Mouse (Mus musculus): ENCODE results near the gene Nutm1. TPM values are rescaled to one million over a fixed set of nuclear protein-coding genes. Genes with fewer than 3 reads are reported as not detected.

The Nutm1 gene
- polyA plus RNA-seq, 1 experiment from 2014 or later: not detected

DNA sequence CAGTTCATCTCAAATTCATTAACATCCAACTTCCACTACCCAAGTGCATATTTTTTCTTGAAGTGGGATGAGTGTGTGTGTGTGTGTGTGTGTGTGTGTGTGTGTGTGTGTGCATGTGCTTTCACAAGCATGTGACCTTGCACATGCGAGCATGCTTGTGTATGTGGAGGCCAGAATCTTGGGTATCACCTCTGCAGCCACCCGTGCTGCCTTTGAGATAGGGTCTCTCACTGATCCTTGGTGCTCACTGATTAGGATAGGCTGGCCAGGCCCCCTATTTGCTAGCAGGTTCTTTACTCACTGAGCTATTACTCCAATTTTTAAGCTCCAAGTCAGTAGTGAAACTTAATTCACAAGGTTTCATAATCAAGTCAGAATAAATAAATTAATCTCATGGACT, 13.8 kb upstream of the Nutm1 start:
- no peak for DNase-seq (ENCODE audit: low spot score)
- no peaks in the 10 kb centered on the region; the same call in 1 of the 2 replicates for H3K4me1 ChIP-seq
- WGBS: 83% methylated on average over 2 of the region's 2 CpGs
- H3K27ac ChIP-seq (replicated peaks): no peak overlapping the region
- no peaks in the 10 kb centered on the region for H3K9me3 ChIP-seq
- no peak overlapping the region for H3K4me3 ChIP-seq
- H3K27me3 ChIP-seq (replicated peaks; ENCODE audit: low read depth, poor library complexity, severe bottlenecking): no peaks in the 10 kb centered on the region
- H3K36me3 ChIP-seq (replicated peaks): no peaks in the 10 kb centered on the region

DNA sequence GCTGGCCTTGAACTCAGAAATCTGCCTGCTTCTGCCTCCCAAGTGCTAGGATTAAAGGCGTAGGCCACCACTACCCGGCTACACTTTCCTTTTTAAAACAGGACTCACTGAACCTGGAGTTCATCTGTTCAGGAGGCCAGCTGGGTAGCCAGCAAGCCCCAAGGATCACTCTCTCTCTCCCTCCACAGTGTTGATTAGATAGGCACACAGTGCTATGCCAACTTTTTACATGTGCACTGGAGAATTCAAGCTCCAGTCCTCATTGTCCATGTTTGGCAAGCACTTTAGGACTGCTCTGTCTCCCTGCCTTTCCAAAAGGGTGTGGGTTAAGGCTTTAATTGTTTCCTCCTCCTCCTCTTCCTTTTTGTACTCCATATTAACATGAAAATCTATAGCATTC, 10.9 kb upstream of the Nutm1 start:
- DNase-seq (ENCODE audit: low spot score): no peak
- peaks cover 15% of the 10 kb centered on the region for H3K4me1 ChIP-seq
- H3K27me3 ChIP-seq (replicated peaks; ENCODE audit: low read depth, poor library complexity, severe bottlenecking): no peaks in the 10 kb centered on the region
- no peak overlapping the region for H3K27ac ChIP-seq (replicated peaks)
- H3K9me3 ChIP-seq: no peaks in the 10 kb centered on the region
- H3K36me3 ChIP-seq (replicated peaks): no peaks in the 10 kb centered on the region
- H3K4me3 ChIP-seq: no peak overlapping the region
- WGBS: 86% methylated on average over 2 of the region's 2 CpGs

DNA sequence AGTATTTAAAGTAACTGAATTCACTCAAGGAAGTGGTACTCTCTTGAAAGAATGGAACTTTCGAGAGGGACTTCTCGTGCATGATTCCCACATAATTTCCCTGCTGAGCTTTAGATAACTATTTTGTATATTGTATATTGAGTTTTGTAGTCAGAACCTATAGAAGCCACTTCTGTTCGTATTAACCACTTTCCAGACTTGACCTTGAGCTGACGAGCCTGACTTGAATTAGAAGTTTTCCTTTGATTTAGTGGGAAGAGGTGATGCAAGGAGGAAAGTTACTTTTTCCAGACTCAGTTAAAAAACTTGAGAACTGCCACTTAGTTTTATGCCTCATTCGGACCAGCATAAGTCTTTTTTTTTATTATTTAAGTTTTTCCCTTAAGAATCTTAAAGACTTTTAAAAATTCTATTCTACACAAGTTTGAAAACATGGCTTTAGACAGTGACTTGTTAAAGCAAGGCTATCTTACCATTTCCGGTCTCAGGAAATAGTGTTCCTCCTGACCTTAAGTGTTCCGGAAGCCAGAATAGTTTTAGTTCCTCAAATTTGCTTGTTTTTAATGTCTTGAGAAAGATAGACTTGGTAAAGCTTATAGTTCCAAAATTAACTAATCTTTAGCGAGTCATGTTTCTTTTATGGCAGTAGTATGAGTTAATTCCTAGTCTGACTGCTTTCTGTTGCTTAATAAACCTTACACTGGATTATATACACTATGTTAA, 8.6 kb upstream of the Nutm1 start:
- Histone ChIP-seq H3K36me3 (replicated peaks) (no peaks in the 10 kb centered on the region; the same call in 1 of the 2 replicates), H3K4me1 (peaks cover 24% of the 10 kb centered on the region), H3K9me3 (no peaks in the 10 kb centered on the region), H3K4me3 (no peak overlapping the region; the same call in 1 of the 2 replicates), H3K27me3 (replicated peaks; ENCODE audit: low read depth, poor library complexity, severe bottlenecking) (no peaks in the 10 kb centered on the region), H3K27ac (replicated peaks) (no peak overlapping the region)
- no peak for DNase-seq (ENCODE audit: low spot score)
- WGBS: 85% methylated on average over 8 of the region's 8 CpGs

DNA sequence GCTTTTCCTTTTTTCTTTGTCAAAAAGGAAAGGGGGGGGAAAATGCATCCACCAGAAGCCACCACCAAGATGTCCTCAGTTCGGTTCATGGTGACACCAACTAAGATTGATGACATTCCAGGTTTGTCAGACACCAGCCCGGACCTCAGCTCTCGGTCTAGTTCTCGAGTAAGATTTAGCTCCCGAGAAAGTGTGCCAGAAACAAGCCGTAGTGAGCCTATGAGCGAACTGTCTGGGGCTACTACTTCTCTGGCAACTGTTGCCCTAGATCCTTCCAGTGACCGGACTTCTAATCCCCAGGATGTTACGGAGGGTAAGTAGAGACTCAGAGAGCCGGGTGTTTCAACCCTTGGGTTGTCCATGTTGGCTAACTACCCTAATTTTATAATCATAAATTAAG, 7.7 kb upstream of the Nutm1 start:
- Histone ChIP-seq H3K27me3 (replicated peaks; ENCODE audit: low read depth, poor library complexity, severe bottlenecking) (no peaks in the 10 kb centered on the region), H3K4me3 (peak overlapping the region; percentile 83), H3K9me3 (no peaks in the 10 kb centered on the region), H3K27ac (replicated peaks) (no peak overlapping the region), H3K4me1 (peaks cover 28% of the 10 kb centered on the region), H3K36me3 (replicated peaks) (no peaks in the 10 kb centered on the region; the same call in 1 of the 2 replicates)
- WGBS: 71% methylated on average over 10 of the region's 10 CpGs
- DNase-seq (ENCODE audit: low spot score): no peak

DNA sequence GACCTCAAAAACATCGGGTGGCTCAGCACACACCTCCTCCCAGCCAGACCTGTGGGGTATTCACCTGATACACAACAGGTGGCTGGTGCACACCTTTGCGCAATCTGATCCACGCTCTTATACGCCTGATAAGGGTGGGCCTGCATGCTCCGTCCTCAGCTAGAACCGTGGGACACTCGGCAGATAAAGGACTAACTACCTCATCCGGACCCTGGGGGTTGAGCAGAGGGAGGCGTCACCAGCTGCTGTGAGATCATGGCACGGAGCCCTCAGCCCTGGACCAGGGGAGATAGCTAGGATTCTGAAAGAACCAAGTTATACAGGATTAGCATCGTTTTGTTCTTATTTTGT, 7.1 kb upstream of the Nutm1 start, which contains the start of gene Gm21985:
Gm21985 (plus strand) TSS at position 73 of the 351 bp plus-strand sequence.
- H3K4me1 ChIP-seq: peaks cover 28% of the 10 kb centered on the region
- H3K27ac ChIP-seq (replicated peaks): peak within 1 kb of the TSS; percentile 93
- no peaks in the 10 kb centered on the region for H3K27me3 ChIP-seq (replicated peaks; ENCODE audit: low read depth, poor library complexity, severe bottlenecking)
- WGBS: 3% methylated on average over 11 of the region's 11 CpGs
- H3K4me3 ChIP-seq: peak within 1 kb of the TSS; percentile 83
- no peaks in the 10 kb centered on the region for H3K9me3 ChIP-seq
- H3K36me3 ChIP-seq (replicated peaks): no peaks in the 10 kb centered on the region; the same call in 1 of the 2 replicates
- DNase-seq (ENCODE audit: low spot score): peak; percentile 52

DNA sequence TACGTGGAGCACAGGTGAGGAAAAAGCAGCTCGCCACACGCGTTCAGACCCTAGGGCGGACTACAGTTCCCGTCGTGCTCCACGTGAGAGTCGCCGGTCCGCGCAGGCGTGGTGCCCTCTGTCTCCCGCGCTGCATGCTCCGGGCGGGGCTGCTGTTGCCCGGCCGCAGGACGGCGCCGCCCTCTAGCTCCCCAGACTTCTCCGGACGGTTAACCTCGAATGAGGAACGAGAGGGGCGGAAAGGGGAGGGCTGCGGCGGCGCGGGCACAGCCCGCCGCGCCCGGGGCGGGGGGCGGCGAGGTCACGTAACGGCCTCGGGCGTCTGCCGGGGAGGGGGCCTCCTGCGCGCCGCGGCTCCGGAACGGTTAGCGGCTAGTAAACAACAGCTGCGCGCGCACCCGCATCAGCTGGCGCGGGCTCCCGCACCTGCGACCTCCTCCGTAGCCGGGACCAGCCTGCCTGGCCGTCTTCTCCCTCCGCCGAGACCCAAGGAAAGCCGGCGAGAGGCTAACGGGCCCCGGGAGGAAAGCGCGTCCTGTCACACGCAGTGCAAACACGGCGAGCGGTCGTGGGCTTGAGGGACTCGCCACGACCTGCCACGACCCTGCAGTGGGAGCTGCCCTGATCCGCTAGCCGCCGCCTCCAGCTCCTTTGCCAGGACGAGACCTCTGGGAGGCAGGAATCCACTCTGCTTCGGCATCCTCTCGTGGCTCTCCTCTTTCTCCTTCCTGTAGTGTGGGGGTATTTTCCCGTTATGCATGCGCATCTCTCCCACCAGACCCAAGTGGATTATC, 6.6 kb upstream of the Nutm1 start, which contains the start of gene Slc12a6:
Slc12a6 (plus strand) TSS at position 378 of the 794 bp plus-strand sequence.
- no peaks in the 10 kb centered on the region; the same call in 1 of the 2 replicates for H3K36me3 ChIP-seq (replicated peaks)
- H3K4me1 ChIP-seq: peaks cover 28% of the 10 kb centered on the region
- H3K9me3 ChIP-seq: no peaks in the 10 kb centered on the region
- H3K4me3 ChIP-seq: peak within 1 kb of the TSS; percentile 83
- peak; percentile 94 for DNase-seq (ENCODE audit: low spot score)
- under 1% methylated on average over 85 of the region's 85 CpGs for WGBS
- no peaks in the 10 kb centered on the region for H3K27me3 ChIP-seq (replicated peaks; ENCODE audit: low read depth, poor library complexity, severe bottlenecking)
- H3K27ac ChIP-seq (replicated peaks): peak within 1 kb of the TSS; percentile 93

DNA sequence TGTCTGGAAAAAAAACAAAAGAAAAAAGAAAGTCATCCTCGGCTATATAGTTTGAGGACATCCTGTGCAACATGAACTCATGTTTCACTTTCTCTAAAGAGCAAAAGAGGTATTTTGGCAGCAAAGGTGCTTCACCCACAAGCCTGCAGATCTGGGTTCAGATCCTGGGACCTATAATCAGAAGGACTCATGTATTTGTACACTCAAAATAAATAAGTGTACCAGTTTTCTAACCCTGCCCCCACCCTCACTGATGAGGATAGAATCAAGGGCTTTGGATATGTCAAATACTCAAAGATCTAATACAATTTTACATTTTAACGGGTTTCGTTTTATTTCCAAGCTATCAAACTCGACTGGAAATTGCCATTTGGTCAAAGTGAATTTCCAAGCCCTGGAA, 5.3 kb upstream of the Nutm1 start:
- no peak overlapping the region for H3K27ac ChIP-seq (replicated peaks)
- no peak for DNase-seq (ENCODE audit: low spot score)
- no peaks in the 10 kb centered on the region for H3K27me3 ChIP-seq (replicated peaks; ENCODE audit: low read depth, poor library complexity, severe bottlenecking)
- H3K9me3 ChIP-seq: no peaks in the 10 kb centered on the region
- H3K4me1 ChIP-seq: peaks cover 28% of the 10 kb centered on the region
- WGBS: 82% methylated on average over 4 of the region's 4 CpGs
- H3K36me3 ChIP-seq (replicated peaks): no peaks in the 10 kb centered on the region; the same call in 1 of the 2 replicates
- no peak overlapping the region for H3K4me3 ChIP-seq

- Histone ChIP-seq H3K27ac (replicated peaks) (peak overlapping the region; percentile 85; the same call in 1 of the 2 replicates), H3K27me3 (replicated peaks; ENCODE audit: low read depth, poor library complexity, severe bottlenecking) (no peaks in the 10 kb centered on the region), H3K4me1 (peaks cover 28% of the 10 kb centered on the region), H3K36me3 (replicated peaks) (no peaks in the 10 kb centered on the region; the same call in 1 of the 2 replicates), H3K9me3 (no peaks in the 10 kb centered on the region), H3K4me3 (peak overlapping the region; percentile 71)
- DNase-seq (ENCODE audit: low spot score): no peak
- 35% methylated on average over 4 of the region's 4 CpGs for WGBS
Observed at GRCm38 (mm10) chr2:112262779-112263295, 3.7 kb upstream of the Nutm1 start.

GRCm38 (mm10) chr2:112261748-112262653, 2.9 kb upstream of the Nutm1 start, which contains the start of gene Nop10:
Nop10 (plus strand) TSS chr2:112261926.
- H3K4me3 ChIP-seq: peak within 1 kb of the TSS; percentile 71
- peaks cover 26% of the 10 kb centered on the region for H3K4me1 ChIP-seq
- H3K9me3 ChIP-seq: no peaks in the 10 kb centered on the region
- H3K27ac ChIP-seq (replicated peaks): peak within 1 kb of the TSS; percentile 85
- H3K36me3 ChIP-seq (replicated peaks): no peaks in the 10 kb centered on the region; the same call in 1 of the 2 replicates
- H3K27me3 ChIP-seq (replicated peaks; ENCODE audit: low read depth, poor library complexity, severe bottlenecking): no peaks in the 10 kb centered on the region
- peak; percentile 85 for DNase-seq (ENCODE audit: low spot score)
- WGBS: under 1% methylated on average over 36 of the region's 36 CpGs

DNA sequence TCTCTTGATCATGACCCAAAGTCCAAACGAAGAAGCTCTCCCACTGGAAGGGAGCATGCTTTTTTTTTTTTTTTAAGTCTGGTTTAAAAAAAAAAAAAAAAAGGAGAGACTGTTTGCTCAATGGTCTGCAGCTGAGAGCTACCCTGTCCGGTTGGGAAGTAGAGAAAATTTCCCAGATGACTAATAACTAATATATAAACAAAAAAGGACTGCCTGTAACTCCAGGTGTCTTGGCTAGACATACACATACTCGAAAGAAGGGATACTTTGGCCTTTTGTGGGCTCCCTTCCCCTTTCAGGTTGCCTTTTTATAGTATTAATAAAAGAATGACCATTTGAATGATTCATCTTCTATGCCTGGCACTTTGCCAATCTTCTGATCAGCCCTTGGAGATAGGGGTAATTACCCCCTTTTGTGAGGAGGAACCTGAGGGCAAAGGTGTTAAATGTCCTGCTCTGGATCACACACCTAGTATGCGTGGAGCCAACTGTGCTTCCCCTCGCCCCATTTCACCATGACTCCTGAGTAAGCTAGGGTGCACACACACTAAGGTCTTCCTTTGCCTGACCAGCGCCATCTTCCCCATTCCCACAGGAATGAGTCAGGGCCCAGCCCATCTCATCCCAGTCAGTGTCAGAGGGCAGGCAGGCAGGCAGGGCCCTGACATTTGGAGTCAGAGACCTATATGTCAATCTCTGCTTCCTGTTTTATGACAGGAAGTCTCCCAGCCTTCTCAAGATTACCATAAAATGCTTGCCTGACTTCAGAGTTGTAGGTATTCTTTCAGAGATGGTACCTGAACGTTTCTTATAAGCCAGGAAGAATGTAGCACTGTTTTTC, 4.2 kb downstream of the Nutm1 start:
- H3K9me3 ChIP-seq: no peaks in the 10 kb centered on the region
- H3K4me1 ChIP-seq: peaks cover 4% of the 10 kb centered on the region; the same call in 1 of the 2 replicates
- no peak overlapping the region for H3K27ac ChIP-seq (replicated peaks)
- DNase-seq (ENCODE audit: low spot score): no peak
- H3K36me3 ChIP-seq (replicated peaks): no peaks in the 10 kb centered on the region
- H3K27me3 ChIP-seq (replicated peaks; ENCODE audit: low read depth, poor library complexity, severe bottlenecking): no peaks in the 10 kb centered on the region
- WGBS: 72% methylated on average over 7 of the region's 7 CpGs
- no peak overlapping the region for H3K4me3 ChIP-seq

DNA sequence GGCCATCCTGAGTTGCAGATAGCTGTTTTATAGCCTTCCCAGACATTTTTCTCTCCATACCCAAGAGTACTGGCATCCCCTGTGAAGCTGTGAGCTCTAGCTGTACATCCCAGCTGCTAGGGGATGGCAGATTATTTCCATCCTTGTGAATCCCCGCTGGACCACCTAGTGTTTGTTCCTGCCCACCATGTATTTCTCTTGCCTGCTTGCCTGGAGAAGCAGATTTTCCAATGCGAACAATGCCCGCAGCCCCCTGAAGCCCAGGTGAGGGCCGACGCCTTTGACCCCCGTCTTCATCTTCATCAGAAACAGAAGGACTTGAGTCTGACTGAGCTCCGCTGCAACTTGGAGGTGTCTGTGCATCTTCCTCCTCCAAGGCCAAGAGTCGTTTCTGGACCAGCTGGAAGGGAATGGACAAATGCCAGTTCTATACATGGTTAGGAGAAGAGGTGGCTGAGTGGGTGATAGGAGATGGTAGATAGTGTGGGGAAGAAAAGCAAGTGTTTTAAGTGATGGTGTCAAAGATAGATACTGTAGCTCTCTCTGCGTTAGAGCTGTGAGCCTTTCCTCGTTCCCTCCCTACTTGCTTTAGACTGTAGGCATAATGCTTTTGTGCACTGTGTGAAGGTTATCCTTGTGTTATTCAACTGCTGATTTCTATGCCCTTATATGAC, 9.2 kb downstream of the Nutm1 start:
- H3K4me1 ChIP-seq: peaks cover 4% of the 10 kb centered on the region; the same call in 1 of the 2 replicates
- DNase-seq (ENCODE audit: low spot score): no peak
- no peaks in the 10 kb centered on the region for H3K9me3 ChIP-seq
- no peaks in the 10 kb centered on the region for H3K27me3 ChIP-seq (replicated peaks; ENCODE audit: low read depth, poor library complexity, severe bottlenecking)
- H3K4me3 ChIP-seq: no peak overlapping the region
- H3K27ac ChIP-seq (replicated peaks): no peak overlapping the region
- 87% methylated on average over 10 of the region's 10 CpGs for WGBS
- peaks cover 9% of the 10 kb centered on the region for H3K36me3 ChIP-seq (replicated peaks)

All from embryonic facial prominence, embryonic 10.5 days (tissue).